In the genomic region with DNA sequence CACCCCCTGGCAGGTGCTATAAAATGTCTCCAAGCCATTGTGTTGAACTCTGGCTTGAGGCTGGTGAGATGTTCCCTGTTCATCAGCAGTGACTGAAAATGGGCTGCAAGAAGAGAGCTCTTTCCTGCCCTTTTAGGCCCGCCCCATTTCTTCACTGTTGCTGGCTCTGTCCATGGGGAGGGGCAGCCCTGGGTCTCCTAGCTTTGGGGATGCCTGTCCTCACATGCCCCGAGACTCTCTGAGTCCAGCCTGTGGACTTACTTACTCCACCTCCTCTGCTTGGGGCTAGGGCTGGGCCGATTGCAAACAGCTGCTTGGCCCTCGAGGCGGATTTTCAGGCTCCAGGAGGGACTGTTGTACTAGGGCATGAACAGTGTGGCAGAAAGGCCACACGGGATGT, we compare ENCODE assay signal across 14 mouse cellular contexts. TPM values are rescaled to one million over a fixed set of nuclear protein-coding genes. Genes with fewer than 3 reads are reported as not detected.
A peak's percentile ranks its signal among the peaks of the same experiment; 100 is the strongest.
DNase-seq lines count a peak whose midpoint lies in the region; ATAC-seq and TF ChIP-seq lines count a peak whose summit lies in the region.
"Had no signal": no experiment of that assay in that cellular context is flagged by ENCODE, and none has a peak within 500 bp of the region (broad histone marks: within the 10 kb centered on the region; RNA-seq: fewer than 3 reads in every experiment).

No protein-coding gene starts in this region.

- no peaks in the 10 kb centered on the region for H3K27me3 ChIP-seq in forebrain, embryonic 10.5 days (ENCODE audit: poor library complexity, severe bottlenecking)
- no peaks in the 10 kb centered on the region for H3K27me3 ChIP-seq in forebrain, embryonic 15.5 days
- H3K27me3 ChIP-seq: neural tube, embryonic 15.5 days had no signal

- intact Hi-C loops in heart, postnatal 14 days (cut with DNase I): no loop called here

- H3K9me3 ChIP-seq in forebrain, embryonic 10.5 days: no peaks in the 10 kb centered on the region
- no peaks in the 10 kb centered on the region for H3K9me3 ChIP-seq in forebrain, embryonic 15.5 days
- H3K9me3 ChIP-seq: midbrain, embryonic 10.5 days; neural tube, embryonic 15.5 days had no signal

- WGBS in forebrain, embryonic 10.5 days: 65% methylated on average over 6 of the region's 6 CpGs
- WGBS in forebrain, embryonic 15.5 days: 73% methylated on average over 6 of the region's 6 CpGs

- H3K9ac ChIP-seq in forebrain, embryonic 15.5 days (replicated peaks): no peak overlapping the region
- H3K9ac ChIP-seq: neural tube, embryonic 15.5 days had no signal

- H3K4me1 ChIP-seq in forebrain, embryonic 10.5 days: peaks cover 59% of the 10 kb centered on the region
- H3K4me1 ChIP-seq in forebrain, embryonic 15.5 days: no peaks in the 10 kb centered on the region

- ATAC-seq in forebrain, embryonic 15.5 days (replicated peaks): no peak
- ATAC-seq in megakaryocyte, adult 5-6 weeks (ENCODE audit: poor library complexity, severe bottlenecking): no peak

- H3K36me3 ChIP-seq in forebrain, embryonic 10.5 days (replicated peaks): no peaks in the 10 kb centered on the region
- H3K36me3 ChIP-seq in forebrain, embryonic 15.5 days: no peaks in the 10 kb centered on the region
- H3K36me3 ChIP-seq: G1E; midbrain, embryonic 10.5 days; neural tube, embryonic 15.5 days had no signal

- no peak overlapping the region for H3K4me3 ChIP-seq in forebrain, embryonic 10.5 days
- no peak overlapping the region for H3K4me3 ChIP-seq in forebrain, embryonic 15.5 days
- H3K4me3 ChIP-seq in layer of hippocampus, adult 2 months: no peak overlapping the region
- H3K4me3 ChIP-seq: midbrain, embryonic 10.5 days; neural tube, embryonic 15.5 days had no signal

- TF ChIP-seq CTCF in layer of hippocampus, adult 2 months (conservative IDR thresholded peaks at IDR 0.05): no peak

- 0 out of 2 replicates have a peak overlapping the region, but pooled peaks have one; percentile 41 for H3K27ac ChIP-seq in forebrain, embryonic 10.5 days
- H3K27ac ChIP-seq in forebrain, embryonic 15.5 days (replicated peaks): no peak overlapping the region
- no peak overlapping the region for H3K27ac ChIP-seq in layer of hippocampus, adult 2 months
- H3K27ac ChIP-seq: midbrain, embryonic 10.5 days; neural tube, embryonic 15.5 days had no signal

- no peak for DNase-seq in forebrain, embryonic 10.5 days (ENCODE audit: extremely low spot score, low spot score)
- peak; percentile 60 for DNase-seq in adipocyte (ENCODE audit: low spot score)
- peak; percentile 68 to 73 for DNase-seq in heart, postnatal 14 days
- peak; percentile 63 for DNase-seq in lung, postnatal 14 days
- DNase-seq in thymus, adult 18-20 months: no peak
- no peak for DNase-seq in layer of hippocampus, adult 2 months (ENCODE audit: low spot score in 2 of 2)
- DNase-seq: cerebellum, adult 11-12 months; right cerebral cortex, postnatal 4 days; thymus, postnatal 25 days had no signal

- H3K4me2 ChIP-seq in forebrain, embryonic 15.5 days (replicated peaks): no peak overlapping the region
- H3K4me2 ChIP-seq: neural tube, embryonic 15.5 days had no signal

RNA-seq across cellular contexts. Expression of a gene that starts 10.9 kb away (rescaled TPM):
- polyA plus RNA-seq in forebrain, embryonic 10.5 days (2016; fragmentation: Nextera tagmentation; extraction: Ambion mirVana): 11.0 and 11.1 TPM in 2 replicates
- polyA plus RNA-seq in forebrain, embryonic 15.5 days (2015; fragmentation: Nextera tagmentation; extraction: Ambion mirVana): 5.4 and 5.9 TPM in 2 replicates
- 100 to 1,000 TPM; 100 to 109 TPM for total RNA-seq in heart, postnatal 14 days (2021)
- 1 to 10 TPM; 3.6 to 4.1 TPM for total RNA-seq in layer of hippocampus, adult 2 months (2021)
- 0.78 and 2.2 TPM in 2 replicates for total RNA-seq in megakaryocyte, adult 5-6 weeks (2015)
- total RNA-seq in megakaryocyte, adult 5-6 weeks (2017): 0.77 and 1.1 TPM in 2 replicates

Comparison
In these comparisons a context has a peak if more than half of its experiments do, and no peak if none do; other contexts are left out.
1. DNase-seq: peak in adipocyte (single experiment), heart, postnatal 14 days (2 of 2) and lung, postnatal 14 days (single experiment); none in forebrain, embryonic 10.5 days (single experiment), thymus, adult 18-20 months (0 of 2) and layer of hippocampus, adult 2 months (0 of 2).
2. RNA of a gene that starts 10.9 kb away (total RNA-seq): 100 to 109 TPM in heart, postnatal 14 days; 3.6 to 4.1 TPM in layer of hippocampus, adult 2 months and 0.77 to 2.2 TPM in megakaryocyte, adult 5-6 weeks; every median in the first group is over 10 times any median in the second.